Mouse (Mus musculus) MEL (cell line): ENCODE data around the gene Tmub2. TPM values are rescaled to one million over a fixed set of nuclear protein-coding genes. Genes with fewer than 3 reads are reported as not detected.
A peak's percentile ranks its signal among the peaks of the same experiment; 100 is the strongest.

Experiments
- DNase-seq: peaks from one replicate; pipeline ENCODE4 v3.0.0; 2011; ENCODE audit warnings: low read depth, low spot score
- H3K27ac ChIP-seq: 2 replicates; pipeline ENCODE4 v1.5.1; 2012; ENCODE audit warnings: low read depth, mild to moderate bottlenecking, control low read depth, low read length, moderate library complexity; ENCODE audit not compliant: control insufficient read depth
- H3K27me3 ChIP-seq, 2 experiments: fragments of 150-350 bp in 1 of 2; sonication (generic) in 1 of 2; 2 replicates each; pipeline ENCODE4 v1.6.1; 2012; ENCODE audit warnings: low read length in 2 of 2, mild to moderate bottlenecking in 2 of 2, improper control_type of control experiment in 1 of 2, moderate library complexity in 1 of 2; ENCODE audit not compliant: insufficient read depth in 2 of 2, control insufficient read depth in 1 of 2
- H3K36me3 ChIP-seq, 2 experiments: 2 replicates each; pipeline ENCODE4 v1.6.1; 2012 to 2014; ENCODE audit warnings: low read length in 2 of 2, improper control_type of control experiment in 1 of 2, inconsistent platforms in 1 of 2, mild to moderate bottlenecking in 1 of 2; ENCODE audit not compliant: insufficient read depth in 2 of 2, control insufficient read depth in 1 of 2
- H3K4me1 ChIP-seq, 2 experiments: fragments of 150-350 bp in 1 of 2; sonication (generic) in 1 of 2; 2 replicates each; pipeline ENCODE4 v1.6.1; 2012; ENCODE audit warnings: low read length in 2 of 2, improper control_type of control experiment in 1 of 2, mild to moderate bottlenecking in 1 of 2; ENCODE audit not compliant: insufficient read depth in 2 of 2, control insufficient read depth in 1 of 2
- H3K4me3 ChIP-seq, 2 experiments: fragments of 150-350 bp in 1 of 2; sonication (generic) in 1 of 2; 2 replicates each; pipeline ENCODE4 v1.5.1; 2012; ENCODE audit warnings: low read depth in 2 of 2, low read length in 2 of 2, mild to moderate bottlenecking in 2 of 2, moderate library complexity in 2 of 2, control low read depth in 1 of 2, improper control_type of control experiment in 1 of 2; ENCODE audit not compliant: control insufficient read depth in 1 of 2, insufficient read depth in 1 of 2
- H3K79me2 ChIP-seq: 2 replicates; pipeline ENCODE4 v1.6.1; 2012; ENCODE audit warnings: mild to moderate bottlenecking, low read length, moderate library complexity; ENCODE audit not compliant: control insufficient read depth, poor library complexity, insufficient read depth
- H3K9ac ChIP-seq: 2 replicates; pipeline ENCODE4 v1.6.1; 2012; ENCODE audit warnings: low read depth, mild to moderate bottlenecking, control low read depth, low read length, moderate library complexity; ENCODE audit not compliant: control insufficient read depth, poor library complexity, severe bottlenecking
- H3K9me3 ChIP-seq: fragments of 150-350 bp; sonication (generic); replicated peaks from 2 replicates; pipeline ENCODE4 v1.6.1; 2012; ENCODE audit warnings: mild to moderate bottlenecking, low read length, improper control_type of control experiment, moderate library complexity; ENCODE audit not compliant: insufficient read depth
- CTCF ChIP-seq, 3 experiments: IDR thresholded peaks in 2 of 3; conservative IDR thresholded peaks in 1 of 3; 2 replicates each; pipeline ENCODE4 v1.5.1; 2011 to 2012; ENCODE audit warnings: low read length in 3 of 3, low read depth in 2 of 3, mild to moderate bottlenecking in 2 of 3, improper control_type of control experiment in 1 of 3, inconsistent platforms in 1 of 3, mixed read lengths in 1 of 3, moderate library complexity in 1 of 3; ENCODE audit not compliant: control insufficient read depth in 1 of 3, insufficient read depth in 1 of 3, poor library complexity in 1 of 3, severe bottlenecking in 1 of 3
- ELF1 ChIP-seq: IDR thresholded peaks from 2 replicates; pipeline ENCODE4 v1.6.1; 2014; ENCODE audit warnings: low read depth, mild to moderate bottlenecking, inconsistent platforms, low read length, improper control_type of control experiment, moderate library complexity
- KAT2A ChIP-seq: conservative IDR thresholded peaks from 2 replicates; pipeline ENCODE4 v1.6.1; 2012; ENCODE audit warnings: low read depth, low read length, improper control_type of control experiment, inconsistent platforms
- MAZ ChIP-seq: IDR thresholded peaks from 2 replicates; pipeline ENCODE4 v1.6.1; 2012; ENCODE audit warnings: low read depth, mild to moderate bottlenecking, inconsistent platforms, low read length, improper control_type of control experiment
- MEF2A ChIP-seq: IDR thresholded peaks from 2 replicates; pipeline ENCODE4 v1.6.1; 2014; ENCODE audit warnings: low read depth, mild to moderate bottlenecking, inconsistent platforms, low read length, improper control_type of control experiment; ENCODE audit not compliant: poor library complexity, insufficient replicate concordance, severe bottlenecking; ENCODE audit errors: extremely low read depth
- MXI1 ChIP-seq: IDR thresholded peaks from 2 replicates; pipeline ENCODE4 v1.6.1; 2011; ENCODE audit warnings: mild to moderate bottlenecking, low read depth, low read length, improper control_type of control experiment
- NELFE ChIP-seq: IDR thresholded peaks from 2 replicates; pipeline ENCODE4 v1.6.1; 2011; ENCODE audit warnings: low read depth, low read length, improper control_type of control experiment
- NRF1 ChIP-seq: IDR thresholded peaks from 2 replicates; pipeline ENCODE4 v1.6.1; 2014; ENCODE audit warnings: low read depth, mild to moderate bottlenecking, inconsistent platforms, low read length, improper control_type of control experiment, moderate library complexity; ENCODE audit not compliant: poor library complexity, insufficient read depth, severe bottlenecking
- RAD21 ChIP-seq: IDR thresholded peaks from 2 replicates; pipeline ENCODE4 v1.6.1; 2011; ENCODE audit warnings: mild to moderate bottlenecking, low read depth, low read length, improper control_type of control experiment
- SIN3A ChIP-seq: IDR thresholded peaks from 2 replicates; pipeline ENCODE4 v1.6.1; 2012; ENCODE audit warnings: low read length, improper control_type of control experiment, inconsistent platforms
- SMC3 ChIP-seq: IDR thresholded peaks from 2 replicates; pipeline ENCODE4 v1.6.1; 2011; ENCODE audit warnings: low read depth, low read length, improper control_type of control experiment
- TCF12 ChIP-seq: IDR thresholded peaks from 2 replicates; pipeline ENCODE4 v1.6.1; 2014; ENCODE audit warnings: low read depth, mild to moderate bottlenecking, inconsistent platforms, low read length, improper control_type of control experiment, moderate library complexity
- USF2 ChIP-seq, 2 experiments: IDR thresholded peaks; 2 replicates each; pipeline ENCODE4 v1.6.1; 2011 to 2012; ENCODE audit warnings: improper control_type of control experiment in 2 of 2, low read length in 2 of 2, borderline replicate concordance in 1 of 2, inconsistent platforms in 1 of 2, low read depth in 1 of 2, mild to moderate bottlenecking in 1 of 2; ENCODE audit not compliant: insufficient read depth in 1 of 2
- ZC3H11A ChIP-seq: IDR thresholded peaks from 2 replicates; pipeline ENCODE4 v1.6.1; 2012; ENCODE audit warnings: low read depth, mild to moderate bottlenecking, inconsistent platforms, low read length, improper control_type of control experiment
- ZKSCAN1 ChIP-seq: IDR thresholded peaks from 2 replicates; pipeline ENCODE4 v1.6.1; 2012; ENCODE audit warnings: low read depth, mild to moderate bottlenecking, inconsistent platforms, low read length, improper control_type of control experiment, moderate library complexity
- ZNF384 ChIP-seq: IDR thresholded peaks from 2 replicates; pipeline ENCODE4 v1.6.1; 2012; ENCODE audit warnings: low read depth, mild to moderate bottlenecking, inconsistent platforms, low read length, improper control_type of control experiment
- polyA plus RNA-seq, 2 experiments: library from polyadenylated mRNA; stranded (reverse) in 1 of 2; unstranded in 1 of 2; fragments of >175 nt in 1 of 2; fragments of >200 nt in 1 of 2; gene quantifications; 2 replicates each; pipeline versions ENCODE4 v1.2.1 to v1.2.4; 2012; ENCODE audit warnings: low replicate concordance in 2 of 2, low read depth in 1 of 2; ENCODE audit not compliant: insufficient read length in 2 of 2, insufficient read depth in 1 of 2, missing spikeins in 1 of 2
- total RNA-seq: library from RNA; depleted of rRNA; stranded (reverse); fragments of 300-350 nt; gene quantifications from 2 replicates; pipeline ENCODE4 v1.2.3, GENCODE M21; 2012

The Tmub2 gene
- total and polyA plus RNA-seq, 3 experiments = 29.3 to 40.5 TPM; not detected in 1

DNA sequence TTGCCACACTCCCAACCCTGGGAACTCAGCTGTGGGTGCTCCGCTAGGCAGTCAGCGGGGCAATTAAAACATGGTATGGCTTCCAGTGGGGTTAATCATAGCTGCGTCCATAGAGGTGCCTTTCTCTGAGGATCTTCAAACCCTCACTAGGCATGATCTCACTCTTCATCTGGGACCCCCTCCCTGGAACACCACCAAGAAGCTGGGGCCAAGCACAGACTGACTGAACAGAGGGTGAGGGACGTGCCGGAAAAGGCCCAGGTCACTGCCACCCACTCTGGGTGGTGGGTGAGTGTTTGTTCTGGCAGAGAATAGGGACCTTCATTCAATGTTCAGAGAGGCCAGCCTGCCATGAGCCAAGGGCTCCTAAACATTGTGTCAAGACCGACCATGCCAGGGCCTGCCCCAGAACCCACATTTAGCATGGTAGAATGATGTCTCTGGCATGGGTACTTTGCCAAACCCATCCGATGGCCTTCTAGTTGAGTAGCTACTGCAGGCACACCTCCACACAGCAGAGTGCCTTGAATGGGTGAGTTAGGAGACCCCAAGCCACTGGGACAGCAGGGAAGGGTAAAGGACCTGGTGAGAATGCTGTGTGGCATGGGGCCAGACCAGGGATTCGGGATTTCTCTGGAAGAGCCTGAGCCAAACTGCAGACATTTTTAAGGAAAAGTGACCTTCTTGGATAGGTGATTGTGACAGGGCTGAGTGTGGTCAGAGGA lies 17.9 kb upstream of the Tmub2 start:
- Histone ChIP-seq H3K4me1 (no peaks in the 10 kb centered on the region), H3K79me2 (no peaks in the 10 kb centered on the region), H3K27me3 (no peaks in the 10 kb centered on the region; a peak in 1 of 4 replicates), H3K4me3 (no peak overlapping the region), H3K36me3 (no peaks in the 10 kb centered on the region; a peak in 1 of 4 replicates), H3K9me3 (no peaks in the 10 kb centered on the region), H3K9ac (no peak overlapping the region), H3K27ac (no peak overlapping the region)
- TF ChIP-seq MXI1 (no peak), ZKSCAN1 (no peak), NELFE (0 out of 2 replicates have a peak, but pooled peaks have one; percentile 17)
- no peak for DNase-seq

DNA sequence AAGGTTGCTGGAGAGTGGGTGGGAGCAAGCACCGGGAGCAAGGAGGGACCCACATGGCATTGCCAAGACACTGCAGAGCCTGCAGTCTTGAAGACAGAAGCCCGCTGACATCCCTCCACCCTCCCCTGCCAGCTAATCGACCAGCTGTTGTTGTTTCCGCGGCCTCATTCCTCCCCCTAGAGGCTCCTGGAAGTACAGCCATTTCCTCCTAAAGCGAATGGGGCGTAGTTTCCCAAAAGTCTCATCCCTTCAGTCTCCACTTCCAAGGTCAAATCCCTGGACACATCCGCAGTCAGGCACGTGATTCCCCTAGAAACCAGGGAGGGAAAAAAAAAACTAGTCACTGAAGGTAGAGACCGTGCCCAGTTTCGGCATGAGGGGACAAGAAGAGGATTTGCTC lies 17.3 kb upstream of the Tmub2 start:
- H3K79me2 ChIP-seq = no peaks in the 10 kb centered on the region
- H3K4me1 ChIP-seq = no peaks in the 10 kb centered on the region
- H3K4me3 ChIP-seq = peak overlapping the region; percentile 30 to 35; a peak in 3 of 4 replicates
- H3K27ac ChIP-seq = no peak overlapping the region
- TF ChIP-seq NRF1 = no peak
- peak; percentile 59 for TF ChIP-seq ELF1
- TF ChIP-seq ZNF384 = no peak
- TF ChIP-seq ZKSCAN1 = no peak
- TF ChIP-seq TCF12 = no peak
- peak; percentile 84 for TF ChIP-seq RAD21
- peak; percentile 86 for TF ChIP-seq SIN3A
- TF ChIP-seq ZC3H11A = peak; percentile 57
- peak; percentile 60 for TF ChIP-seq SMC3
- peak; percentile 33; the same call in 1 of the 2 replicates for TF ChIP-seq MXI1
- TF ChIP-seq USF2 (IDR thresholded peaks at IDR 0.05; ENCODE audit: borderline replicate concordance in 1 of 2, insufficient read depth in 1 of 2, low read depth in 1 of 2, low read length in 2 of 2) = no peak
- TF ChIP-seq MAZ = peak; percentile 90
- TF ChIP-seq CTCF (IDR thresholded peaks at IDR 0.05 in 2 of 3, conservative IDR thresholded peaks at IDR 0.05 in 1 of 3; ENCODE audit: control insufficient read depth in 1 of 3, insufficient read depth in 1 of 3, low read depth in 2 of 3, low read length in 3 of 3, poor library complexity in 1 of 3, severe bottlenecking in 1 of 3) = peak; percentile 68 to 86 (median 84)
- no peak for TF ChIP-seq MEF2A
- no peak for TF ChIP-seq KAT2A
- H3K9ac ChIP-seq = 0 out of 2 replicates have a peak overlapping the region, but pooled peaks have one; percentile 30
- no peaks in the 10 kb centered on the region for H3K9me3 ChIP-seq
- H3K36me3 ChIP-seq = no peaks in the 10 kb centered on the region
- no peaks in the 10 kb centered on the region; a peak in 1 of 4 replicates for H3K27me3 ChIP-seq
- peak; percentile 84 for DNase-seq
